Mouse (Mus musculus) intestine, postnatal 0 days (tissue): ENCODE data around the gene R3hcc1l. TPM values are rescaled to one million over a fixed set of nuclear protein-coding genes. Genes with fewer than 3 reads are reported as not detected.

Source experiments
- ATAC-seq: fragments of 200-750 bp; cut with Nextera tagmentation; 2 replicates; pipeline ENCODE4 v1.8.0; 2017; ENCODE audit warnings: mild to moderate bottlenecking, moderate TSS enrichment, moderate library complexity
- H3K27ac ChIP-seq: fragments of 300-500 bp; sonication (generic); 2 replicates; pipeline ENCODE4 v1.5.1; 2014; ENCODE audit warnings: mild to moderate bottlenecking, low read depth, low read length, moderate library complexity
- H3K27me3 ChIP-seq: fragments of 300-500 bp; sonication (generic); replicated peaks from 2 replicates; pipeline ENCODE4 v1.6.1; 2014; ENCODE audit warnings: low read length, mixed read lengths; ENCODE audit not compliant: control insufficient read depth, insufficient read depth
- H3K36me3 ChIP-seq: fragments of 300-500 bp; sonication (generic); 2 replicates; pipeline ENCODE4 v1.6.1; 2014; ENCODE audit warnings: mild to moderate bottlenecking, moderate library complexity; ENCODE audit not compliant: control insufficient read depth, insufficient read depth
- H3K4me1 ChIP-seq: fragments of 300-500 bp; sonication (generic); replicated peaks from 2 replicates; pipeline ENCODE4 v1.6.1; 2014; ENCODE audit warnings: antibody characterized with exemption, low read length, mixed read lengths; ENCODE audit not compliant: control insufficient read depth, insufficient read depth
- H3K4me2 ChIP-seq: fragments of 300-500 bp; sonication (generic); replicated peaks from 2 replicates; pipeline ENCODE4 v1.6.1; 2014; ENCODE audit warnings: low read depth, mild to moderate bottlenecking, moderate library complexity
- H3K4me3 ChIP-seq: fragments of 300-500 bp; sonication (generic); 2 replicates; pipeline ENCODE4 v1.5.1; 2014; ENCODE audit warnings: low read depth, low read length
- H3K9ac ChIP-seq: fragments of 300-500 bp; sonication (generic); 2 replicates; pipeline ENCODE4 v1.6.1; 2014; ENCODE audit warnings: mild to moderate bottlenecking, low read depth, low read length
- H3K9me3 ChIP-seq: fragments of 300-500 bp; sonication (generic); 2 replicates; pipeline ENCODE4 v1.6.1; 2016; ENCODE audit warnings: mixed run types; ENCODE audit not compliant: control insufficient read depth
- CTCF ChIP-seq: sonication (generic); IDR thresholded peaks from 2 replicates; pipeline ENCODE4 v1.5.1; 2016; ENCODE audit warnings: low read depth, mild to moderate bottlenecking, control low read depth, antibody characterized with exemption, moderate library complexity
- WGBS: fragments of 180-500 bp; shearing (Covaris S2); extraction: QIAGEN DNeasy Blood & Tissue Kit; methylation state at CpG from one replicate; pipeline ENCODE4 v1.1.7; 2014; 5-methylcytosine and 5-hydroxymethylcytosine counted together
- polyA plus RNA-seq: library from polyadenylated mRNA; unstranded; fragments of >200 nt; fragmentation: Nextera tagmentation; extraction: Ambion mirVana; gene quantifications from 2 replicates; pipeline ENCODE4 v1.2.1, GENCODE M21; 2015

Gene R3hcc1l
- polyA plus RNA-seq, 1 experiment from 2014 or later = 13.7 TPM

DNA sequence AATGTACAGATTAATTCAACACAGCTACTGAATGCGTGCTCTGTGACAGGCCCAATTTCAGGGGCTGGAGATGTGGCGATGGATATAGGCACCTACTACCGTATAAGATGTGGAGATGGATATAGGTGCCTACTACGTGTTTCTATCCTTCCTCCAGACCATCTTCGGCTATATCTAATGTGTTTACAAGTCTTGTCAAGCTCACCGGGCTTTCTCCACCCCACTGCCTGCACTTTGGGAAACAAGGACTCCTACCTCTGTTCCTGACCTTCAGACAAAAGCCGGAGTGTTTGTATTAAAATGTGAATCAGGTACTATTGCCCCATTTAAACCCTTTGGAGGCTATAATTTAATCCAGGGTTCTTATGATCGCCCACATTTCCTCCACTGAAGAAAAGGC lies 2.4 kb upstream of the R3hcc1l start:
- H3K4me1 ChIP-seq = peaks cover 6% of the 10 kb centered on the region; the same call in 1 of the 2 replicates
- H3K9me3 ChIP-seq = no peaks in the 10 kb centered on the region
- no peak overlapping the region for H3K9ac ChIP-seq
- TF ChIP-seq CTCF = no peak
- no peak for ATAC-seq
- whole genome bisulfite sequencing = 87% methylated on average over 8 of the region's 8 CpGs
- no peak overlapping the region for H3K4me2 ChIP-seq
- H3K4me3 ChIP-seq = no peak overlapping the region
- H3K36me3 ChIP-seq = no peaks in the 10 kb centered on the region
- no peak overlapping the region for H3K27ac ChIP-seq
- no peaks in the 10 kb centered on the region for H3K27me3 ChIP-seq

DNA sequence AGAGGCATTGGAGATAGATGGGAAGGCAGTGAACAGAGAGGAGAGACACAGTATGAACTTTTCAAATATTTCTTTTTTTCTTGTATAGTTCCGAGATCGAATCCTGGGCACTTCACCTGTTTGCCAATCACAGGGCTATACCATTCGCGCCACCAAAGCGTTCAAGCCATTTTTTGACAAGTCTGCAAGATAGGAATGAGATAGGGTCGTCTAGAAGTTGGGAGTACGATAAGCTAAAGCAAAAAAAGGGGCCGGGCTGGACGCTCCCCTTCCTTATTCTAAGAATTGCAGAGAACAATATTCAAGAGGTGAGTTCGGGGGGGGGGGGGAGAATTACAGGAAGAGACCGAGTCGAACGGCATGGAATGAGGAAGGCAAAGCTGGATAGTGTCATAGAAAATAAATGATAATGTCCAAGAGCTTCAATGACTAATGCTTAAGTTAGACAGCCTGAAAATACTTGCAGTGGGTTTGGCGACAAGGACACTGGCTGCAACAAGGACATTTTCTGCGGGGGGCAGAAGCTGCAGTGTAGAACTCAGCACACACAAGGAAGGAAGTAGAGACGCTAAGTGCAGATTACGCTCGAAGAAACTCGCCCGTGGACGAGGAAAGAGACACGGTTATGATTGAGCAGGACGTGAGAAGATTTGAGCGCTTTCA lies 471 bp upstream of the R3hcc1l start:
- Histone ChIP-seq H3K9ac (no peak overlapping the region; the same call in 1 of the 2 replicates), H3K9me3 (no peaks in the 10 kb centered on the region), H3K4me1 (peaks cover 6% of the 10 kb centered on the region; the same call in 1 of the 2 replicates), H3K27ac (no peak overlapping the region), H3K4me3 (peak overlapping the region; percentile 81), H3K27me3 (no peaks in the 10 kb centered on the region), H3K4me2 (peak overlapping the region; percentile 59), H3K36me3 (no peaks in the 10 kb centered on the region)
- WGBS = 24% methylated on average over 24 of the region's 24 CpGs
- no peak for TF ChIP-seq CTCF
- ATAC-seq = 0 out of 2 replicates have a peak, but pooled peaks have one; percentile 2

DNA sequence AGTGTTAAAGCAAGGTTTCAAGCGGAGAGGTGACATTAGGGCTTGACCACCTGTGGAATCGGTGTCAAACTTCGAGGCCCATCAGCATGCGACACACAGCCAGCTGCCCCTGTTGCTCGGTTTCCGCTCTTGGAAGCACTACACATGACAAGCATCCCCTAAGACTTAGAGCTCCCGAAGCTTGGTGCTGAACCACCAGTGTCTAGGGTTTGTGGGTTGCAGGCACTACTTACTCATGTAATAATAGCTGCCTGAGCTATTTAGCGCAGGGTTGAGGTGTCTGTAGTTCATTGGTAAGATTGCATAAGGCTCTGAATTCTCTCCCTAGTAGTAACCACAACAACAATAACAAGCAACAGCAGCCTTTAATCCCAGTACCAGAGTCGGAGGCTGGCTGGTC lies 1.2 kb downstream of the R3hcc1l start:
- Histone ChIP-seq H3K9me3 (no peaks in the 10 kb centered on the region), H3K4me2 (peak overlapping the region; percentile 59), H3K36me3 (no peaks in the 10 kb centered on the region), H3K4me3 (peak overlapping the region; percentile 81), H3K9ac (no peak overlapping the region; the same call in 1 of the 2 replicates), H3K4me1 (peaks cover 6% of the 10 kb centered on the region; the same call in 1 of the 2 replicates), H3K27ac (no peak overlapping the region), H3K27me3 (no peaks in the 10 kb centered on the region)
- no peak for TF ChIP-seq CTCF
- ATAC-seq = no peak
- WGBS = 41% methylated on average over 9 of the region's 9 CpGs

DNA sequence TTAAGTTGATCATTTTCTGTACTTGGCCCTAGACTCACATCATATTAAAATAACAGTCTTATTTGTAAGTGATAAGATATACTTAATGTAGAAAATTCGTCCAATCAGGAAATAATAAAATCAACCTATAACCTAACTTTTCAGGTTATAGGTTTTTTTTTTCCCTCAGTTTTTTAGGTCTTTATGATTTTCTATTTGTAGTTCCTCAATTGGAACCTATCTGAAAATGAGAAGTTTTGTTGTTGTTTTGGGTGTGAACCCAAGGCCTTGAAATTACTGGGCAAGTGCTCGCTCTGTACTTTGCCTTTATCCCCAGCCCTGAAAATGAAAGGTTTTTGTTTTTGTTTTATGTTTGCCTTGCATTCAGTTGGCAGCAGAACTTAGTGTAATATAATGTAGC lies 6.1 kb downstream of the R3hcc1l start:
- WGBS = 90% methylated on average over 2 of the region's 2 CpGs
- TF ChIP-seq CTCF = no peak
- Histone ChIP-seq H3K4me3 (no peak overlapping the region), H3K4me2 (no peak overlapping the region), H3K36me3 (no peaks in the 10 kb centered on the region), H3K27me3 (no peaks in the 10 kb centered on the region), H3K4me1 (peaks cover 4% of the 10 kb centered on the region; the same call in 1 of the 2 replicates), H3K9me3 (no peaks in the 10 kb centered on the region), H3K9ac (no peak overlapping the region), H3K27ac (no peak overlapping the region)
- ATAC-seq = no peak

DNA sequence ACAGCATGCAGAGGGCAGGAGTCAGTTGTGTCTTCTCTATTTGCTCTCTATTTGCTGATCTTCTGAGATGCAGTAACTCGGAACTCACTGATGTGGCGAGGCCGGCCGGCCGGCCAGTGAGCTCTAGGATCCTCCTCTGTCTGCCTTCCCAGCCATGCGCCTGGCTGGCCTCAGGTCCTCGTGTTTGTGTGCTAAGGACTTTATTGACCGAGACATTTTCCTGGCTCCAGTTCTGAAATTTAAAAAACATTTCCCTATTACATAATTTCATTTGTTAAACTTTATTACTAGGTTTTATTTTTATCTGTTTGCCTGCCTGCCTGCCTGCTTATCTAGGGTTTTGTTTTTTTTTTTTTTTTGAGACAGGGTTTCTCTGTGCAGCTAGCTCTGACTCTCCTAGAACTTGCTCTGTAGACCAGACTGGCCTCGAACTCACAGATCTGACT lies 11.5 kb downstream of the R3hcc1l start:
- Histone ChIP-seq H3K4me2 (no peak overlapping the region), H3K9me3 (no peaks in the 10 kb centered on the region), H3K9ac (no peak overlapping the region), H3K27me3 (no peaks in the 10 kb centered on the region), H3K36me3 (no peaks in the 10 kb centered on the region), H3K4me3 (no peak overlapping the region), H3K27ac (no peak overlapping the region), H3K4me1 (peaks cover 13% of the 10 kb centered on the region; the same call in 1 of the 2 replicates)
- 22% methylated on average over 9 of the region's 9 CpGs for WGBS
- no peak for ATAC-seq
- TF ChIP-seq CTCF = no peak

DNA sequence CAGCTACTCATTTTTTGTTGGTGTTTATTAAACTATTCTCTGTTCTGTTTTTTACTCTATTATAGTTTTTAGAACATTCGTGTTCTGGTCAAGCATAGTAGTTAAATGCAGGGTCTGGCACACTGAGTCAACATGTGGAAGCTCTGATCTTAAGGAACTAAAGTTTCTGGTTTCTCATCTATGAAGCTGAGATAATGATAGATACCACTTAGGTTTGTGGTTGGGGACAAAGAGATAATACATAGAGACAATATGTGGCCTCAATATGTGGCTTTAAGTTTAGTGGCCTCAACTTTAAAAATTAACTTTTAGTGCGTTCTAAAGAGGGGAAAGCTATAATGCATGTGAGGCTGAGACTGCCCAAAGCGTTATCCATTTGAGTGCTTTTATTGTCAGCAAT lies 15.9 kb downstream of the R3hcc1l start:
- H3K4me3 ChIP-seq = no peak overlapping the region
- no peaks in the 10 kb centered on the region for H3K9me3 ChIP-seq
- no peak overlapping the region for H3K4me2 ChIP-seq
- H3K9ac ChIP-seq = no peak overlapping the region
- ATAC-seq = no peak
- H3K36me3 ChIP-seq = no peaks in the 10 kb centered on the region
- H3K27ac ChIP-seq = no peak overlapping the region
- WGBS = 63% methylated on average over 3 of the region's 3 CpGs
- no peaks in the 10 kb centered on the region for H3K27me3 ChIP-seq
- no peak for TF ChIP-seq CTCF
- H3K4me1 ChIP-seq = peaks cover 17% of the 10 kb centered on the region; the same call in 1 of the 2 replicates
